Mouse (Mus musculus) liver, embryonic 14.5 days (tissue): Measurements from ENCODE around the gene Lcp1. TPM values are rescaled to one million over a fixed set of nuclear protein-coding genes. Genes with fewer than 3 reads are reported as not detected.

Experiments
- ATAC-seq: fragments of 200-750 bp; cut with Nextera tagmentation; 2 replicates; pipeline ENCODE4 v1.8.0; 2017; ENCODE audit warnings: moderate number of reproducible peaks, mild to moderate bottlenecking, moderate library complexity; ENCODE audit not compliant: insufficient read depth
- DNase-seq, 3 experiments: peaks; one replicate each; pipeline ENCODE4 v3.0.0-alpha.2; 2012 to 2013; ENCODE audit warnings: low read depth in 3 of 3, low spot score in 3 of 3
- H3K27ac ChIP-seq: fragments of 300-500 bp; sonication (generic); 2 replicates; pipeline ENCODE4 v1.5.1; 2014; ENCODE audit warnings: moderate library complexity, mild to moderate bottlenecking, control low read depth, inconsistent platforms
- H3K27me3 ChIP-seq: fragments of 300-500 bp; sonication (generic); 2 replicates; pipeline ENCODE4 v1.6.1; 2014; ENCODE audit warnings: mild to moderate bottlenecking, low read length, moderate library complexity; ENCODE audit not compliant: control insufficient read depth, insufficient read depth
- H3K36me3 ChIP-seq: fragments of 300-500 bp; sonication (generic); replicated peaks from 2 replicates; pipeline ENCODE4 v1.6.1; 2014; ENCODE audit warnings: low read depth; ENCODE audit not compliant: control insufficient read depth, insufficient read depth
- H3K4me1 ChIP-seq, 2 experiments: fragments of 200-500 bp in 1 of 2; fragments of 300-500 bp in 1 of 2; sonication (generic) in 1 of 2; replicated peaks; 2 replicates each; pipeline ENCODE4 v1.6.1; 2012 to 2014; ENCODE audit warnings: antibody characterized with exemption in 1 of 2, inconsistent platforms in 1 of 2, low read length in 1 of 2; ENCODE audit not compliant: control insufficient read depth in 2 of 2, insufficient read depth in 2 of 2
- H3K4me2 ChIP-seq: fragments of 300-500 bp; sonication (generic); 2 replicates; pipeline ENCODE4 v1.6.1; 2014; ENCODE audit warnings: low read depth, mild to moderate bottlenecking, control low read depth, moderate library complexity
- H3K4me3 ChIP-seq, 2 experiments: fragments of 200-500 bp in 1 of 2; fragments of 300-500 bp in 1 of 2; sonication (generic) in 1 of 2; 2 replicates each; pipeline ENCODE4 v1.5.1; 2012 to 2014; ENCODE audit warnings: low read depth in 2 of 2, low read length in 2 of 2, mild to moderate bottlenecking in 2 of 2, control low read depth in 1 of 2, inconsistent platforms in 1 of 2, moderate library complexity in 1 of 2; ENCODE audit not compliant: insufficient read depth in 1 of 2
- H3K9ac ChIP-seq: fragments of 300-500 bp; sonication (generic); replicated peaks from 2 replicates; pipeline ENCODE4 v1.6.1; 2014; ENCODE audit warnings: mild to moderate bottlenecking, control low read depth, moderate library complexity
- H3K9me3 ChIP-seq: fragments of 300-500 bp; sonication (generic); 2 replicates; pipeline ENCODE4 v1.6.1; 2016; ENCODE audit warnings: low read length, mixed read lengths; ENCODE audit not compliant: control insufficient read depth
- CTCF ChIP-seq: IDR thresholded peaks from 2 replicates; pipeline ENCODE4 v1.5.1; 2016; ENCODE audit warnings: antibody characterized with exemption, low read depth, control low read depth
- EP300 ChIP-seq: IDR thresholded peaks from 2 replicates; pipeline ENCODE4 v1.6.1; 2016; ENCODE audit warnings: antibody characterized with exemption, low read depth
- WGBS: fragments of 180-500 bp; shearing (Covaris S2); extraction: QIAGEN DNeasy Blood & Tissue Kit; methylation state at CpG from one replicate; pipeline ENCODE4 v1.1.7; 2014; ENCODE audit not compliant: insufficient replicate concordance; 5-methylcytosine and 5-hydroxymethylcytosine counted together
- polyA plus RNA-seq, 2 experiments: library from polyadenylated mRNA; depleted of rRNA in 1 of 2; stranded (reverse) in 1 of 2; unstranded in 1 of 2; fragments of >200 nt; fragmentation: Nextera tagmentation in 1 of 2; extraction: Ambion mirVana in 1 of 2; gene quantifications; 2 replicates each; pipeline versions ENCODE4 v1.2.1 to v1.2.3; 2012 to 2014

Lcp1 gene
- polyA plus RNA-seq, 2 experiments, result 10.4 to 35.8 TPM

GRCm38 (mm10) chr14:75178801-75179211 is 47.9 kb downstream of the Lcp1 start:
- peak; percentile 83 for ATAC-seq
- H3K36me3 ChIP-seq, result no peaks in the 10 kb centered on the region
- WGBS, result 10% methylated on average over 10 of the region's 10 CpGs
- peaks cover 23 to 42% of the 10 kb centered on the region in 2 experiments for H3K4me1 ChIP-seq
- no peaks in the 10 kb centered on the region for H3K9me3 ChIP-seq
- peak overlapping the region; percentile 85 for H3K4me2 ChIP-seq
- H3K9ac ChIP-seq, result peak overlapping the region; percentile 84
- DNase-seq, result peak in 1 of 3 experiments; percentile 52
- H3K27me3 ChIP-seq, result no peaks in the 10 kb centered on the region
- peak overlapping the region; percentile 90 for H3K27ac ChIP-seq
- TF ChIP-seq EP300 (no peak), CTCF (no peak)
- H3K4me3 ChIP-seq, result peak overlapping the region; percentile 63 to 86

- WGBS, result 11% methylated on average over 20 of the region's 20 CpGs
- H3K27ac ChIP-seq, result peak overlapping the region; percentile 90
- ATAC-seq (peak; percentile 47; the same call in 1 of the 2 replicates), DNase-seq (peak in 1 of 3 experiments; percentile 53)
- H3K9ac ChIP-seq, result peak overlapping the region; percentile 84
- H3K36me3 ChIP-seq, result no peaks in the 10 kb centered on the region
- TF ChIP-seq CTCF, result no peak
- no peak for TF ChIP-seq EP300
- H3K9me3 ChIP-seq, result no peaks in the 10 kb centered on the region
- H3K4me3 ChIP-seq, result peak overlapping the region; percentile 63 to 86
- peaks cover 23 to 44% of the 10 kb centered on the region in 2 experiments for H3K4me1 ChIP-seq
- peak overlapping the region; percentile 85 for H3K4me2 ChIP-seq
- H3K27me3 ChIP-seq, result no peaks in the 10 kb centered on the region
These were observed 48.5 kb downstream of the Lcp1 start for GRCm38 (mm10) chr14:75179255-75179963.

DNA sequence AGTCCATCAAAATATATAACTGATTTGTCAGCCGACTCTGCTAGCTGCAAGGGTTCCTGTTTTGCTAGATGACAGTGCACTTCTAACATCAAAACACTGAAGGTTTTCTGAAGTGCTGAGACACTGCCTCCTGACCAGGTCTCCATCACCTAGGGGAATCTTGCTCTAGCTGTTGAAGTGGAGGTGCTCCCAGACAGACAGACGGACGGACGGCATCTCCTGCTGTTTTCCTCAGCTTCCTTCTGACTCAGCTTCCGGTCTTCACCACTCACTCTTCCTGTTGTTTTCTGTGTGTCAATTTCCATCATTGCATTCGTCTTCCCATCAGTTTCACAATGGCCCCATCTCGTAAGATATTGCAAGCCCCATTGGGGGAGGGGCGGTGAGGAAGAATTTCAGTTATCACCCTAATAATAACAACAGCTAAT is 49.7 kb downstream of the Lcp1 start:
- TF ChIP-seq EP300, result no peak
- no peak for TF ChIP-seq CTCF
- Histone ChIP-seq H3K9ac (no peak overlapping the region), H3K4me3 (no peak overlapping the region), H3K4me2 (peak overlapping the region; percentile 85), H3K4me1 (peaks cover 23 to 45% of the 10 kb centered on the region in 2 experiments), H3K36me3 (no peaks in the 10 kb centered on the region), H3K9me3 (no peaks in the 10 kb centered on the region), H3K27ac (peak overlapping the region; percentile 46), H3K27me3 (no peaks in the 10 kb centered on the region)
- WGBS, result 31% methylated on average over 8 of the region's 8 CpGs
- no peak for ATAC-seq
- DNase-seq, result no peak

- ATAC-seq (no peak), DNase-seq (no peak)
- Histone ChIP-seq H3K27me3 (no peaks in the 10 kb centered on the region), H3K9me3 (no peaks in the 10 kb centered on the region), H3K4me2 (peak overlapping the region; percentile 85), H3K9ac (no peak overlapping the region), H3K36me3 (no peaks in the 10 kb centered on the region), H3K4me3 (no peak overlapping the region), H3K4me1 (peaks cover 26 to 46% of the 10 kb centered on the region in 2 experiments), H3K27ac (peak overlapping the region; percentile 46)
- 41% methylated on average over 9 of the region's 9 CpGs for WGBS
- TF ChIP-seq CTCF, result no peak
- no peak for TF ChIP-seq EP300
These were observed 50.4 kb downstream of the Lcp1 start for GRCm38 (mm10) chr14:75181062-75181935.

GRCm38 (mm10) chr14:75182378-75182777 is 51.5 kb downstream of the Lcp1 start:
- H3K36me3 ChIP-seq, result no peaks in the 10 kb centered on the region
- 9% methylated on average over 4 of the region's 4 CpGs for WGBS
- H3K9me3 ChIP-seq, result no peaks in the 10 kb centered on the region
- no peak; the same call in 1 of the 2 replicates for TF ChIP-seq EP300
- no peak for TF ChIP-seq CTCF
- no peaks in the 10 kb centered on the region for H3K27me3 ChIP-seq
- ATAC-seq (no peak), DNase-seq (peak in 1 of 3 experiments; percentile 31)
- peak overlapping the region; percentile 46 for H3K27ac ChIP-seq
- H3K4me3 ChIP-seq, result no peak overlapping the region
- no peak overlapping the region for H3K9ac ChIP-seq
- H3K4me1 ChIP-seq, result peaks cover 35 to 50% of the 10 kb centered on the region in 2 experiments
- H3K4me2 ChIP-seq, result peak overlapping the region; percentile 29
